Comparison of ENCODE assay signal across 9 mouse cellular contexts in genomic region chr9:80258396-80258795, GRCm38 (mm10).
DNase-seq lines count a peak whose midpoint lies in the region; ATAC-seq and TF ChIP-seq lines count a peak whose summit lies in the region.
"Had no signal": no experiment of that assay in that cellular context is flagged by ENCODE, and none has a peak within 500 bp of the region (broad histone marks: within the 10 kb centered on the region; RNA-seq: fewer than 3 reads in every experiment).

No protein-coding gene starts in this region.

- no peaks in the 10 kb centered on the region; the same call in 1 of the 2 replicates for H3K4me1 ChIP-seq in kidney, adult 2 months (ENCODE audit: control insufficient read depth, insufficient read depth, low read length)

- no peaks in the 10 kb centered on the region for H3K27me3 ChIP-seq in kidney, adult 2 months (replicated peaks; ENCODE audit: control insufficient read depth, insufficient read depth, low read length)

- no peak for TF ChIP-seq POLR2A in kidney, adult 2 months (IDR thresholded peaks at IDR 0.05; ENCODE audit: low read depth, low read length)

- no peak for ATAC-seq in frontal cortex, adult (ENCODE audit: low TSS enrichment)

- no peak overlapping the region for H3K27ac ChIP-seq in kidney, adult 2 months (ENCODE audit: insufficient read depth, low read depth, low read length)
- H3K27ac ChIP-seq: forebrain, embryonic 10.5 days had no signal

- no peak for TF ChIP-seq CTCF in kidney, adult 2 months (conservative IDR thresholded peaks at IDR 0.05; ENCODE audit: insufficient read depth, insufficient read length, low read depth, low read length)

- WGBS in kidney, adult 2 months, result 49% methylated on average over 6 of the region's 6 CpGs

- peaks cover 9% of the 10 kb centered on the region; the same call in 1 of the 2 replicates for H3K36me3 ChIP-seq in kidney, adult 2 months (ENCODE audit: control insufficient read depth, insufficient read depth, low read length)
- H3K36me3 ChIP-seq: forebrain, embryonic 10.5 days had no signal

- no peak overlapping the region for H3K4me3 ChIP-seq in kidney, adult 2 months (ENCODE audit: insufficient read depth, low read depth, low read length)
- H3K4me3 ChIP-seq: forebrain, embryonic 10.5 days had no signal

- peak; percentile 22 for DNase-seq in 3T3-L1 (ENCODE audit: low read depth, low spot score)
- peak; percentile 78 for DNase-seq in CD4-positive, CD25-positive, alpha-beta regulatory T cell, adult 2 months (ENCODE audit: low read depth, low spot score)
- peak; percentile 49 for DNase-seq in kidney, adult 2 months
- peak; percentile 29 to 50 for DNase-seq in lung, postnatal 4 days
- no peak for DNase-seq in urinary bladder, adult 18-20 months (ENCODE audit: low spot score in 2 of 2)
- DNase-seq in layer of hippocampus, postnatal 10 days (ENCODE audit: low spot score in 2 of 2), result no peak
- DNase-seq in cerebellum, adult 11 months, result no peak

Comparison
In these comparisons a context has a peak if more than half of its experiments do, and no peak if none do; other contexts are left out.
1. DNase-seq: peak in 3T3-L1 (single experiment), CD4-positive, CD25-positive, alpha-beta regulatory T cell, adult 2 months (single experiment), kidney, adult 2 months (single experiment) and lung, postnatal 4 days (2 of 2); none in urinary bladder, adult 18-20 months (0 of 2), layer of hippocampus, postnatal 10 days (0 of 2) and cerebellum, adult 11 months (single experiment).